ENCODE assay signal across 9 mouse cellular contexts in the genomic region with DNA sequence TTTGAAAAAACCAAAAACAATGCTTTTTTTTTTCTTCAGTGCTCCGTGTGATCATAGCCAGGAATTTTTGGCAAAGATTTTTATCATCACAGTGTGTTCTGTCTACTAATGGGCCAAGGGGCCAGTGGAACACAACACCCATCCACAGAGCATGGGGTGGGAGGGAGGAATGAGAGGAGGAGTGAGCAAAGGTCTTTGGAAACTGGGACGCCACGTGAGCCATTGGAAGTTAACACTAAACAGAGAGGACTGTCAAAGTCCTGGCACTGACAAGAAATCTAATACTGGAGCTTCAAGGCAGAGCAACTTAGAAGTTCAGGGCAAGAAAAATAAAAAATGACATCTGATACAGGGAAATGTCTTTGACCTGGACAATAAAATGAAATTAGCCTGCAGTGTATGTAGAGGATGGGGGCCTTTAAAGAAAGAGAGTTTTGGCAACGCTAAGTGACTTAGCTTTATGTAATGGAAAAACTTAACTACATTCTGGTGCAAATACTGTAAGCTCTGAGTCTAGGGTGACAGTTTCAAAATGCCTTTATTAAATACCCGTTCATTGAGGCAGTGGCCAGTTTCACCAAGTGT.
DNase-seq lines count a peak whose midpoint lies in the region; ATAC-seq and TF ChIP-seq lines count a peak whose summit lies in the region.
"Had no signal": no experiment of that assay in that cellular context is flagged by ENCODE, and none has a peak within 500 bp of the region (broad histone marks: within the 10 kb centered on the region; RNA-seq: fewer than 3 reads in every experiment).

No protein-coding gene starts in this region.

- TF ChIP-seq CTCF in midbrain, postnatal 0 days (IDR thresholded peaks at IDR 0.05) = no peak

- H3K27ac ChIP-seq in limb, embryonic 14.5 days (replicated peaks; ENCODE audit: low read depth, low read length) = 0 out of 2 replicates have a peak overlapping the region, but pooled peaks have one; percentile 58
- no peak overlapping the region for H3K27ac ChIP-seq in midbrain, embryonic 14.5 days (replicated peaks; ENCODE audit: low read depth, low read length)
- H3K27ac ChIP-seq in midbrain, postnatal 0 days (ENCODE audit: low read depth, low read length) = no peak overlapping the region

- peak; percentile 85 for ATAC-seq in limb, embryonic 14.5 days (ENCODE audit: low FRiP score, low read depth)
- no peak for ATAC-seq in midbrain, embryonic 14.5 days (ENCODE audit: low FRiP score, low TSS enrichment)
- no peak for ATAC-seq in midbrain, postnatal 0 days (ENCODE audit: low FRiP score)

- no peak overlapping the region for H3K9ac ChIP-seq in limb, embryonic 14.5 days (ENCODE audit: low read depth, low read length, severe bottlenecking)
- H3K9ac ChIP-seq in midbrain, embryonic 14.5 days (replicated peaks; ENCODE audit: low read length) = no peak overlapping the region
- no peak overlapping the region for H3K9ac ChIP-seq in midbrain, postnatal 0 days (replicated peaks; ENCODE audit: low read length, poor library complexity, severe bottlenecking)

- H3K4me2 ChIP-seq in limb, embryonic 14.5 days (replicated peaks; ENCODE audit: low read depth, low read length, severe bottlenecking) = no peak overlapping the region
- H3K4me2 ChIP-seq in midbrain, embryonic 14.5 days (ENCODE audit: low read length) = no peak overlapping the region
- H3K4me2 ChIP-seq in midbrain, postnatal 0 days (ENCODE audit: low read depth, low read length, poor library complexity, severe bottlenecking) = no peak overlapping the region

- WGBS in limb, embryonic 14.5 days = 29% methylated on average over 5 of the region's 5 CpGs
- WGBS in midbrain, embryonic 14.5 days = 86% methylated on average over 5 of the region's 5 CpGs
- WGBS in midbrain, postnatal 0 days = 74% methylated on average over 5 of the region's 5 CpGs

- no peaks in the 10 kb centered on the region for H3K36me3 ChIP-seq in limb, embryonic 14.5 days (ENCODE audit: control insufficient read depth, insufficient read depth, low read length)
- no peaks in the 10 kb centered on the region for H3K36me3 ChIP-seq in midbrain, embryonic 14.5 days (ENCODE audit: control insufficient read depth, insufficient read depth, low read length)
- no peaks in the 10 kb centered on the region for H3K36me3 ChIP-seq in midbrain, postnatal 0 days (ENCODE audit: insufficient read depth, low read length)

- peaks cover 17% of the 10 kb centered on the region for H3K4me1 ChIP-seq in limb, embryonic 14.5 days (ENCODE audit: control insufficient read depth, insufficient read depth, low read length)
- H3K4me1 ChIP-seq in midbrain, embryonic 14.5 days (ENCODE audit: control insufficient read depth, insufficient read depth, low read length) = no peaks in the 10 kb centered on the region
- H3K4me1 ChIP-seq in midbrain, postnatal 0 days (ENCODE audit: insufficient read depth, low read length) = no peaks in the 10 kb centered on the region

- peak; percentile 26 for DNase-seq in adrenal gland, adult 2 months
- no peak for DNase-seq in adrenal gland, adult 8-10 months
- peak; percentile 40 for DNase-seq in urinary bladder, postnatal 14 days (ENCODE audit: low spot score)
- no peak for DNase-seq in urinary bladder, postnatal 25 days (ENCODE audit: low spot score)
- peak; percentile 70 for DNase-seq in limb, embryonic 14.5 days (ENCODE audit: low spot score)
- no peak for DNase-seq in frontal cortex, postnatal 10 days (ENCODE audit: low spot score in 2 of 2)
- no peak for DNase-seq in midbrain, embryonic 14.5 days
- DNase-seq in midbrain, postnatal 0 days (ENCODE audit: low spot score) = no peak
- DNase-seq: thymus, postnatal 36 days had no signal

- no peak overlapping the region for H3K4me3 ChIP-seq in limb, embryonic 14.5 days (replicated peaks; ENCODE audit: low read length)
- no peak overlapping the region for H3K4me3 ChIP-seq in midbrain, embryonic 14.5 days (replicated peaks; ENCODE audit: low read depth, low read length)
- H3K4me3 ChIP-seq in midbrain, postnatal 0 days (ENCODE audit: low read depth, low read length) = no peak overlapping the region

- H3K27me3 ChIP-seq in limb, embryonic 14.5 days (ENCODE audit: control insufficient read depth, insufficient read depth, low read length) = no peaks in the 10 kb centered on the region
- no peaks in the 10 kb centered on the region for H3K27me3 ChIP-seq in midbrain, embryonic 14.5 days (ENCODE audit: control insufficient read depth, insufficient read depth, low read length)
- H3K27me3 ChIP-seq in midbrain, postnatal 0 days (ENCODE audit: insufficient read depth, low read length) = no peaks in the 10 kb centered on the region

- TF ChIP-seq POLR2A in limb, embryonic 14.5 days (IDR thresholded peaks at IDR 0.05; ENCODE audit: borderline replicate concordance, extremely low read depth, insufficient read depth, insufficient read length) = no peak

- H3K9me3 ChIP-seq in limb, embryonic 14.5 days (ENCODE audit: control insufficient read depth, low read length) = no peaks in the 10 kb centered on the region
- no peaks in the 10 kb centered on the region for H3K9me3 ChIP-seq in midbrain, embryonic 14.5 days (ENCODE audit: control insufficient read depth, low read length)
- H3K9me3 ChIP-seq in midbrain, postnatal 0 days (ENCODE audit: low read length) = no peaks in the 10 kb centered on the region

Comparison
In these comparisons a context has a peak if more than half of its experiments do, and no peak if none do; other contexts are left out.
1. DNase-seq: peak in adrenal gland, adult 2 months (single experiment), urinary bladder, postnatal 14 days (single experiment) and limb, embryonic 14.5 days (single experiment); none in adrenal gland, adult 8-10 months (single experiment), urinary bladder, postnatal 25 days (single experiment), frontal cortex, postnatal 10 days (0 of 2), midbrain, embryonic 14.5 days (single experiment) and midbrain, postnatal 0 days (single experiment).